Mouse (Mus musculus): ENCODE measurements around the gene Nf2.

Gene Nf2

GRCm38 (mm10) chr11:4849258-4849943, at the start of gene Nf2:
TSS of gene Nf2 (minus strand) at chr11:4849536.
- peak; percentile 95 for DNase-seq

GRCm38 (mm10) chr11:4894848-4895816, 45.8 kb upstream of the Nf2 start, which contains the start of gene Thoc5:
TSS of gene Thoc5 (plus strand) at chr11:4895320.
- peak; percentile 79 for DNase-seq

DNA sequence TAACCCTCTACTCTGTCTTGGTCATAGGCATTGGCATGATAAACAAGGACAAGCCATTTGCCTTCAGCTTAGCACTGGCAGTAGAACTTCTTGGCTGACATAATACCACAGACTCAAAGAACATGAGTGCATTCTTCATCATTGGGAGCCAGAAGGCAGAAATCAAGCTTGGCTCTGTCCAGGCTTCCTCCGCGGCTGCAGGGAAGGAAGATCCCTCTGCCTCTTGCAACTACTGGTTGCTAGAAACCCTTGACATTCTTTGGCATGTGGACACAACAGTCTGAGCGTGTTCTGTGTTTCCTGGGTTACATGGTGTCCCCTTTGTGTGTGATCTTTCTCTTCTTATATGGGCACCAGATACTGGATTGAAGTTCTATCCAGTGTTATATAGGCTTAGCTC, 37.7 kb upstream of the Nf2 start:
- DNase-seq, result no peak

GRCm38 (mm10) chr11:4885385-4885903, 36.1 kb upstream of the Nf2 start:
- peak; percentile 71 for DNase-seq

DNA sequence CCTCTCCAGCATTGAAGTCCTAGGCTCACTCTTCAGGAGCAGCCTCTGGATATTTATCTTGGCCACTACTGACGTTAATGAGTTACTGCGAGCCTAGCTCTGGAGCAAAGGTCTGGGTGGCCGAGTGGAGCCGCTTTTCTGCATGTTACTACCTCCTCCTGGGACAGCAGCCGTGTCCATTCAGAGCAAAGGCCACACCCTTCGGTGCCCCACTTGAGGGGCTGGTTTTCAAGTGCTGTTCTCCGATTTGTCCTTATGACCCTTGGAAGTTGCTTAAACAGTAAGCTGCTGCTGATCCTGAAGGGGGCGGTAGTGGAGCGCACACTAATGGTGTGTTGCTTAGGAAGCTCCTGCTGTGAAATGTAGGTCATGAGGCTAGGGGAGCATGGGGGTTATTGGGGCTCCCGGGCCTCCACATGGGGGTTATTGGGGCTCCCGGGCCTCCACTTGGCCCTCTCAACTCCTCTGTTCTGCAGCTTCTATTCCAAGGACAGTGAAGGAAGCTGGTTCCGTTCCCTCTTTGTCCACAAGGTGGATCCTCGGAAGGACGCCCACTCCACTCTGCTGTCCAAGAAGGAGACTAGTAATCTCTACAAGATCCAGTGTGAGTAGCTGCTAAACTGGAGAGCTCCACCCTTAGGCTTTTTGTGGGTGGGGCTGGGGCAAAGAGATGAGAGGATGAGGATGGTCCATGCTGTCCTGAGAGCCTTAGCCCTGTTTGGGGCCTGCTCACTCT, 33.7 kb upstream of the Nf2 start:
- peak; percentile 14 for DNase-seq

DNA sequence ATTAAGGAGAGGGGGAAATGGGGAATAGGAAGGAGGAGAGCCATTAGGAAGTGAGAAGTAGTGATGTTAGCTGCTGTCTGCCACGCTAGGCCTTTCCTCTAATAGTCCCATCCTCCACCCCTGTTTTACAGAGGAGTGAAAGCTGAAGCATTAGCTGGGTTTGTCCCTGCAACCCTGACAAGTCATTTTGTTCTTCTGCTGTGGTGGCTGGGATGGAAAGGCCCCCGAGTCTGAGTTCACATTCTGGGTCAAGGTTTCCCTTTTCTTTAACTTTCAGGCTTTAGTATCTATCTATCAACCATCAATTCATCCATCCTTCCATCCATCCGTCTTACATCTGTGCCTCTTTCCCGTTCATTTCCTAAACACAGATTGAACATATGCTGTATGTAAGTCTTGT, 31.8 kb upstream of the Nf2 start:
- DNase-seq, result no peak

GRCm38 (mm10) chr11:4874551-4874950, 25.2 kb upstream of the Nf2 start:
- peak; percentile 12 for DNase-seq

DNA sequence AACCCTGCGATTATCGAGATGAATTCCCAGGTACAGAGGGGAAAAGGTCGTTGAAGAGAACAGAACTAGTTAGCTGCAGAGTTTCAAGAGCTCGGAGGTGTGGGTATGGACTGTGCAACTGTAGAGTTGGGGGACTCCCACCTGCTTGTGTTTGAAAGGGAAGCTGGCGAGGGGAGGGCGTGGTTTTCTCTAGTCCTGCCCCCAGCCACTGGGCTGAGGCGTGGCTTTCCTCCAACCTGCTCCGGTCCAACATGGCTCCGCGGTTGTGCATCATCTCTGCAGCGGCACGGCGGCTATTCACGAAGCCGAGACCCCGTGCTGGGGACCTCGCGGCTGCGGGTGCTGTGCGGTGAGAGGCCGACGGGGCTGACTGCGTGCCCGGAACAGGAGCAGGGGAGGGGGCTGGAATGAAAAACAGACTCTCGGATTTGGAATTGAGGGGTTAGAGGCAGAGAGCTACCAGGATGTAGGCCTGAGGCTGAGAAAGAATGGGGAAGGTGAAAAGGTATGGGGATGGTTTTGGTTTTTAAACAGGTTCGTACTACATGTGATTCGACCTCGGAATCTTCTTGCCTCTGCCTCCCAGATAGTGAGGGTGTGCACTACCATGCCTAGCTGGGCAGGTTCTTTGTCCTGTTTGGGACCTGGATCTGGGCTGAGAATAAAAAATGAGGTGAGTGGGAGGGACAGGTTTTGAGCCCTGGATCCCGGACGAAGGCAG, 24.6 kb upstream of the Nf2 start, which contains the start of gene Nipsnap1:
Gene Nipsnap1, plus strand, starts transcription at position 197 of the 721 bp plus-strand sequence.
- peak; percentile 92 for DNase-seq

- DNase-seq, result peak; percentile 70
Measured at GRCm38 (mm10) chr11:4865645-4866251, 16.4 kb upstream of the Nf2 start.

GRCm38 (mm10) chr11:4862730-4863129, 13.4 kb upstream of the Nf2 start:
- no peak for DNase-seq

GRCm38 (mm10) chr11:4861816-4862604, 12.7 kb upstream of the Nf2 start:
- DNase-seq, result no peak

DNA sequence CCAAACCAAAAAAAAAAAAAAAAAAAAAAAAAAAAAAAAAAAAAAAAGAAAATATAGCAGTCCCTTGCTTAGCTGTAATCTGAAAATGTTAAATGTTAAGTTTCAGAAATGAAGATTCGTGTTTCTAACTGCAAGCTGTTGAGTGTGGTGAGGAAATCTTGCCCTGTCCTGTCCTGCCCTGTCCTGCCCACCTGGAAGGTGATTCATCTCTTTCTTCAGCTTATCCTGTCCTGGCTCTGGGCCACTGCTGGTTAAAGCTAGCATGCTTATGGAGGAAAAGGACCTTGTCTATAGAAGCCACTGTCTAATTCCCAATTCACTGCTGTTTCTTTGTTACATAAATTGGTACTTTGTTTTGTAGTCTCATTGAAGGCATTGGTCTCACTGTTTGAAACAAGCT, 11.7 kb upstream of the Nf2 start:
- no peak for DNase-seq

DNA sequence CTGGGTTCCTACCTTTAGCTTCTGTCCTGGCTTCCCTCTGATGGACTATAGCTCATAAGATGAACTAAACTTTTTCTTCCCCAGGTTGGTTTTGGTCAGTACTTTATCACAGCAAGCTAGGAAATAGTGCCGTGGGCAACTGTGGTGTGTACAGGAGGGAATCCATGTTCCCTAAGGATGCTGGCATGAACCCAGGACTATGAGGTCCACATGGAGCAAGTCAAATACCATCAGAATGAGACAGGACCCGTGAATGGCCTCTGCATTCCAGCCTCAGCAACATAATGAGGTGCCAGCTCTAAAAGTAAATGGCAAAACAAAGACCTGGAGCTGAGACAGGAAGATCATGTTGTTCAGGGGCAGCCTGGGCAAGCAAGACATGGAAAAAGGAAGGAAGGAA, 9.1 kb upstream of the Nf2 start:
- DNase-seq, result no peak

DNA sequence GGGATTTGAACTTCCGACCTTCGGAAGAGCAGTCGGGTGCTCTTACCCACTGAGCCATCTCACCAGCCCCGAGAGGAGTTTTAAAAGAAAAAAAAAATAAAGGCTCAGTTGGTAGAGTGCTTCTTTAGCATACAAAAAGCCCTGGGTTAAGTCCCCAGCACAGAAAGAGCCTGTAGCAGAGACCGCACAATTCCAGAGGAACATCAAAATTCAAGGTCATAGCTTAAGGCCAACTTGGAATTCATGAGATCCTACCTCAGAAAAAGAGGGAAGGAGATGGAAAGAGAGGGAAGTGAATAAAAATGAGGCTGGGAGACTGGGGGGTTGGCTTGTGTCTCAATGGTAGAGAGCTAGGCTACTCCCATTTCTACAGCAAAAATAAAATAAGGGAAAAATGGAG, 4.8 kb upstream of the Nf2 start:
- no peak for DNase-seq

DNA sequence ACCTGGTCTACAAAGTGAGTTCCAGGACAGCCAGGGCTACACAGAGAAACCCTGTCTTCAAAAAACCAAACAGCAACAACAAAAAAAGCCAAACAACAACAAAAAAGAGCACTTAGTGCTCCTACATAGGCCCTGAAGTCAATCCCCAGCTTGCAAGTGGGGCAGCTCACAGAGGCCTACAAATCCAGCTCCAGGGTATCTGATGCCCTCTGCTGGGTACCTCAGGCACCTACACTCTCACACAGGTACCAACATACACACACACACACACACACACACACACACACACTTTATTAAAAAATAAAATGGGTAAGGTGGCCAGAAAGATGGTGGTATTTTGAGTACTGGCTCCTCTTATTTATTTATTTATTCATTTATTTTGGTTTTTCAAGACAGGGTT, 3.7 kb upstream of the Nf2 start:
- DNase-seq, result no peak

- no peak for DNase-seq
Measured at GRCm38 (mm10) chr11:4850404-4850803, 1.1 kb upstream of the Nf2 start.

- DNase-seq, result peak; percentile 64
Measured at GRCm38 (mm10) chr11:4848483-4849248, 670 bp downstream of the Nf2 start.

- no peak for DNase-seq
Measured at GRCm38 (mm10) chr11:4840942-4841526, 8.3 kb downstream of the Nf2 start.

GRCm38 (mm10) chr11:4838235-4838634, 11.1 kb downstream of the Nf2 start:
- no peak for DNase-seq

- no peak for DNase-seq
Measured at GRCm38 (mm10) chr11:4837342-4837741, 12.0 kb downstream of the Nf2 start.

Data from thymus, postnatal 25 days (tissue).